Mouse (Mus musculus): Measurements from ENCODE around the gene Ackr3.

Ackr3 gene

GRCm38 (mm10) chr1:90203783-90204690 is at the start of gene Ackr3:
Ackr3 (plus strand) TSS chr1:90203980.
- no peak for DNase-seq (ENCODE audit: low read depth, low spot score)

- DNase-seq (ENCODE audit: low read depth, low spot score), result no peak
Measured at GRCm38 (mm10) chr1:90156589-90156988, 47.2 kb upstream of the Ackr3 start.

GRCm38 (mm10) chr1:90159927-90160326 is 43.9 kb upstream of the Ackr3 start:
- DNase-seq (ENCODE audit: low read depth, low spot score), result no peak

- no peak for DNase-seq (ENCODE audit: low read depth, low spot score)
Measured at GRCm38 (mm10) chr1:90161623-90162022, 42.2 kb upstream of the Ackr3 start.

GRCm38 (mm10) chr1:90162379-90162857 is 41.4 kb upstream of the Ackr3 start:
- DNase-seq (ENCODE audit: low read depth, low spot score), result no peak

- DNase-seq (ENCODE audit: low read depth, low spot score), result no peak
Measured at GRCm38 (mm10) chr1:90163161-90163560, 40.6 kb upstream of the Ackr3 start.

GRCm38 (mm10) chr1:90164319-90164718 is 39.5 kb upstream of the Ackr3 start:
- DNase-seq (ENCODE audit: low read depth, low spot score), result no peak

GRCm38 (mm10) chr1:90174338-90174737 is 29.4 kb upstream of the Ackr3 start:
- no peak for DNase-seq (ENCODE audit: low read depth, low spot score)

- no peak for DNase-seq (ENCODE audit: low read depth, low spot score)
Measured at GRCm38 (mm10) chr1:90176223-90176622, 27.6 kb upstream of the Ackr3 start.

- no peak for DNase-seq (ENCODE audit: low read depth, low spot score)
Measured at GRCm38 (mm10) chr1:90177565-90177964, 26.2 kb upstream of the Ackr3 start.

GRCm38 (mm10) chr1:90177978-90178377 is 25.8 kb upstream of the Ackr3 start:
- no peak for DNase-seq (ENCODE audit: low read depth, low spot score)

GRCm38 (mm10) chr1:90180479-90180878 is 23.3 kb upstream of the Ackr3 start:
- no peak for DNase-seq (ENCODE audit: low read depth, low spot score)

- no peak for DNase-seq (ENCODE audit: low read depth, low spot score)
Measured at GRCm38 (mm10) chr1:90180966-90181699, 22.6 kb upstream of the Ackr3 start.

GRCm38 (mm10) chr1:90182521-90182920 is 21.3 kb upstream of the Ackr3 start:
- no peak for DNase-seq (ENCODE audit: low read depth, low spot score)

- DNase-seq (ENCODE audit: low read depth, low spot score), result no peak
Measured at GRCm38 (mm10) chr1:90183602-90184001, 20.2 kb upstream of the Ackr3 start.

GRCm38 (mm10) chr1:90186173-90186572 is 17.6 kb upstream of the Ackr3 start:
- no peak for DNase-seq (ENCODE audit: low read depth, low spot score)

- no peak for DNase-seq (ENCODE audit: low read depth, low spot score)
Measured at GRCm38 (mm10) chr1:90186874-90187273, 16.9 kb upstream of the Ackr3 start.

- DNase-seq (ENCODE audit: low read depth, low spot score), result no peak
Measured at GRCm38 (mm10) chr1:90189046-90189445, 14.7 kb upstream of the Ackr3 start.

GRCm38 (mm10) chr1:90201246-90201645 is 2.5 kb upstream of the Ackr3 start:
- DNase-seq (ENCODE audit: low read depth, low spot score), result no peak

GRCm38 (mm10) chr1:90201655-90202054 is 2.1 kb upstream of the Ackr3 start:
- DNase-seq (ENCODE audit: low read depth, low spot score), result no peak

GRCm38 (mm10) chr1:90202207-90202978 is 1.4 kb upstream of the Ackr3 start:
- DNase-seq (ENCODE audit: low read depth, low spot score), result no peak

- no peak for DNase-seq (ENCODE audit: low read depth, low spot score)
Measured at GRCm38 (mm10) chr1:90203341-90203740, 439 bp upstream of the Ackr3 start.

Measured in CD4-positive helper T cell, adult 2 months (primary cell).